Mouse (Mus musculus): ENCODE data around the gene Setd1b. TPM values are rescaled to one million over a fixed set of nuclear protein-coding genes. Genes with fewer than 3 reads are reported as not detected.

Setd1b gene
- total and polyA plus RNA-seq, 3 experiments, result 0.50 to 9.1 (median 2.3) TPM

DNA sequence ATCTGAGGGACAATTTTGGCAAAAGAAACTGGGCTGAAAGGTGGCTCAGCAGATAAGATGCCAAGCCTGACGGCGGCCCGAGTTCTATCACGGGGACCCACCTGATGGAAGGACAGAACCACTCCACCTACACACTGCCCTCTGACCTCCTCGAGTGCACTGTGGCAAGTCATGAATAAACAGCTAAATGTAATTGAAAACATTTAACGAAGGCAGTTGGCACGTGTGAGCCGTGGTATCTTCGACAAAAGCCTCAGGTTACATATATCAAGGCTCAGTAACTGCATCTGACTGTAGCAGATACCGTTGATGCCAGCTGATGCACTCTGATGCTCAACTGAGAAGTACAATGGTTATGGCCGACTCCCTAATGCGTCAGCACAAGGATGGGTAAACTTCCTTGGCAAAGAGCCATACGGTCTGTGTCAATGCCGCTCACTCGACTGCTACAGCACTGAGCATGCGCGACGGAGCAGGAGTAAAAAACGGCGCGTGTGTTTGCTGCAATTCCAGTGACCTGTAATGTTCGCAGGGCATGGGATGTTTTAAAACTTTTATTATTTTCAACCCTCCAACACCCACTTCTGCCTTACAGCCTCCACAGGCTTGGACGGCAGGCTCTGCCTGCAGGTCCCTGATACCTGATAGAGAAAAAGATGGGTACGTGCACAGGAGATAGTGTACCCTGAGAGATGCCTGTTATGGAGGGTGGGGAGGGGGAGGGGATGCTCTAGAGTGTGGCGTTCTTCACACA is 47.6 kb upstream of the Setd1b start:
- Histone ChIP-seq H3K9ac (ENCODE audit: insufficient read depth, low read depth) (no peak overlapping the region), H3K79me2 (replicated peaks; ENCODE audit: control insufficient read depth, extremely low read depth, insufficient read depth, poor library complexity, severe bottlenecking) (no peaks in the 10 kb centered on the region), H3K27me3 (replicated peaks) (no peaks in the 10 kb centered on the region), H3K27ac (ENCODE audit: insufficient read depth, low read depth) (no peak overlapping the region), H3K4me3 (replicated peaks in 1 of 3; ENCODE audit: low read depth in 2 of 3, low read length in 2 of 3, poor library complexity in 1 of 3) (no peak overlapping the region), H3K4me1 (ENCODE audit: control insufficient read depth in 1 of 2, insufficient read depth in 2 of 2) (peaks cover 0 to 5% of the 10 kb centered on the region in 2 experiments; a peak in 1 of 4 replicates), H3K36me3 (replicated peaks in 1 of 2; ENCODE audit: control insufficient read depth in 1 of 2, insufficient read depth in 1 of 2, low read length in 1 of 2) (peaks cover 0 to 20% of the 10 kb centered on the region in 2 experiments), H3K4me2 (ENCODE audit: insufficient read depth, low read depth, poor library complexity, severe bottlenecking) (no peak overlapping the region), H3K9me3 (replicated peaks; ENCODE audit: low read length) (peaks cover 2% of the 10 kb centered on the region)
- no peak for TF ChIP-seq UBTF (IDR thresholded peaks at IDR 0.05; ENCODE audit: low read depth, low read length)
- no peak for TF ChIP-seq E2F4 (IDR thresholded peaks at IDR 0.05; ENCODE audit: insufficient replicate concordance, low read depth, low read length)
- no peak for TF ChIP-seq JUND (conservative IDR thresholded peaks at IDR 0.05; ENCODE audit: low read depth, low read length)
- no peak for TF ChIP-seq MAX (IDR thresholded peaks at IDR 0.05; ENCODE audit: low read length)
- DNase-seq (ENCODE audit: extremely low read depth), result no peak
- in situ Hi-C loops (cut with MboI; ENCODE audit: low pct_ligation_motif_present, low pct_unique_long_range_greater_than_20kb, low sequenced_read_pairs) (no loop called here), dilution Hi-C loops (cut with MboI; ENCODE audit: extremely low pct_ligation_motif_present, extremely low pct_unique_long_range_greater_than_20kb, low sequenced_read_pairs) (no loop called here)

- in situ Hi-C loops (cut with MboI; ENCODE audit: low pct_ligation_motif_present, low pct_unique_long_range_greater_than_20kb, low sequenced_read_pairs) (no loop called here), dilution Hi-C loops (cut with MboI; ENCODE audit: extremely low pct_ligation_motif_present, extremely low pct_unique_long_range_greater_than_20kb, low sequenced_read_pairs) (no loop called here)
- no peak for TF ChIP-seq IRF4 (IDR thresholded peaks at IDR 0.05; ENCODE audit: low read depth, low read length)
- no peak for TF ChIP-seq E2F4 (IDR thresholded peaks at IDR 0.05; ENCODE audit: insufficient replicate concordance, low read depth, low read length)
- TF ChIP-seq RAD21 (IDR thresholded peaks at IDR 0.05; ENCODE audit: low read depth, low read length), result no peak
- no peak for TF ChIP-seq MEF2A (IDR thresholded peaks at IDR 0.05; ENCODE audit: borderline replicate concordance, low read depth, low read length)
- no peak for TF ChIP-seq KAT2A (IDR thresholded peaks at IDR 0.05; ENCODE audit: insufficient replicate concordance, low read length)
- TF ChIP-seq ETS1 (conservative IDR thresholded peaks at IDR 0.05; ENCODE audit: low read depth, low read length), result no peak
- TF ChIP-seq EP300 (IDR thresholded peaks at IDR 0.05; ENCODE audit: low read length), result no peak
- TF ChIP-seq MAX (IDR thresholded peaks at IDR 0.05; ENCODE audit: low read length), result no peak
- no peak for TF ChIP-seq SMC3 (IDR thresholded peaks at IDR 0.05; ENCODE audit: low read depth, low read length)
- TF ChIP-seq BHLHE40 (IDR thresholded peaks at IDR 0.05; ENCODE audit: low read depth, low read length), result no peak
- TF ChIP-seq MAFK (IDR thresholded peaks at IDR 0.05; ENCODE audit: insufficient replicate concordance, low read length), result no peak
- H3K27me3 ChIP-seq (replicated peaks), result no peaks in the 10 kb centered on the region
- no peak overlapping the region for H3K4me3 ChIP-seq (replicated peaks in 1 of 3; ENCODE audit: low read depth in 2 of 3, low read length in 2 of 3, poor library complexity in 1 of 3)
- no peak overlapping the region for H3K9ac ChIP-seq (ENCODE audit: insufficient read depth, low read depth)
- no peak overlapping the region for H3K4me2 ChIP-seq (ENCODE audit: insufficient read depth, low read depth, poor library complexity, severe bottlenecking)
- no peaks in the 10 kb centered on the region for H3K79me2 ChIP-seq (replicated peaks; ENCODE audit: control insufficient read depth, extremely low read depth, insufficient read depth, poor library complexity, severe bottlenecking)
- H3K4me1 ChIP-seq (ENCODE audit: control insufficient read depth in 1 of 2, insufficient read depth in 2 of 2), result no peaks in the 10 kb centered on the region
- peaks cover 0 to 32% of the 10 kb centered on the region in 2 experiments for H3K36me3 ChIP-seq (replicated peaks in 1 of 2; ENCODE audit: control insufficient read depth in 1 of 2, insufficient read depth in 1 of 2, low read length in 1 of 2)
- H3K27ac ChIP-seq (ENCODE audit: insufficient read depth, low read depth), result no peak overlapping the region
- H3K9me3 ChIP-seq (replicated peaks; ENCODE audit: low read length), result no peaks in the 10 kb centered on the region
- DNase-seq (ENCODE audit: extremely low read depth), result no peak
These were observed 45.7 kb upstream of the Setd1b start for GRCm38 (mm10) chr5:123096299-123096698.
